Mouse (Mus musculus) neural tube, embryonic 14.5 days (tissue): Measurements from ENCODE around the gene Oprm1. TPM values are rescaled to one million over a fixed set of nuclear protein-coding genes. Genes with fewer than 3 reads are reported as not detected.
"Not testable (repeated sequence)": the region's sequence is repeated elsewhere in the genome, so short reads cannot be mapped to it uniquely, and the experiment has no call there.

ENCODE experiments used
- ATAC-seq: fragments of 200-750 bp; cut with Nextera tagmentation; 2 replicates; pipeline ENCODE4 v1.8.0; 2017; ENCODE audit warnings: low read depth, mild to moderate bottlenecking, moderate TSS enrichment, moderate library complexity
- H3K27ac ChIP-seq: fragments of 300-500 bp; sonication (generic); 2 replicates; pipeline ENCODE4 v1.5.1; 2014; ENCODE audit warnings: low read depth, mild to moderate bottlenecking, control low read depth, low read length, moderate library complexity, mixed read lengths
- H3K27me3 ChIP-seq: fragments of 300-500 bp; sonication (generic); 2 replicates; pipeline ENCODE4 v1.6.1; 2014; ENCODE audit warnings: low read length; ENCODE audit not compliant: control insufficient read depth, insufficient read depth
- H3K36me3 ChIP-seq: fragments of 300-500 bp; sonication (generic); 2 replicates; pipeline ENCODE4 v1.6.1; 2014; ENCODE audit warnings: low read length, mixed read lengths; ENCODE audit not compliant: control insufficient read depth, insufficient read depth
- H3K4me1 ChIP-seq: fragments of 300-500 bp; sonication (generic); 2 replicates; pipeline ENCODE4 v1.6.1; 2014; ENCODE audit warnings: low read length; ENCODE audit not compliant: control insufficient read depth, insufficient read depth
- H3K4me2 ChIP-seq: fragments of 300-500 bp; sonication (generic); 2 replicates; pipeline ENCODE4 v1.6.1; 2014; ENCODE audit warnings: mild to moderate bottlenecking, low read depth, low read length, control low read depth
- H3K4me3 ChIP-seq: fragments of 300-500 bp; sonication (generic); 2 replicates; pipeline ENCODE4 v1.5.1; 2014; ENCODE audit warnings: low read depth, low read length, control low read depth, mixed read lengths
- H3K9ac ChIP-seq: fragments of 300-500 bp; sonication (generic); replicated peaks from 2 replicates; pipeline ENCODE4 v1.6.1; 2014; ENCODE audit warnings: low read depth, mild to moderate bottlenecking, control low read depth, low read length, mixed read lengths
- H3K9me3 ChIP-seq: fragments of 300-500 bp; sonication (generic); 2 replicates; pipeline ENCODE4 v1.6.1; 2016; ENCODE audit warnings: low read length; ENCODE audit not compliant: control insufficient read depth
- WGBS: fragments of 180-500 bp; shearing (Covaris S2); extraction: QIAGEN DNeasy Blood & Tissue Kit; methylation state at CpG from one replicate; pipeline ENCODE4 v1.1.7; 2014; 5-methylcytosine and 5-hydroxymethylcytosine counted together
- polyA plus RNA-seq: library from polyadenylated mRNA; unstranded; fragments of >200 nt; fragmentation: Nextera tagmentation; extraction: Ambion mirVana; gene quantifications from 2 replicates; pipeline ENCODE4 v1.2.1, GENCODE M21; 2014

Oprm1 gene
- polyA plus RNA-seq, 1 experiment from 2014 or later: 5.1 TPM

- Histone ChIP-seq H3K27me3 (no peaks in the 10 kb centered on the region), H3K4me3 (no peak overlapping the region)
- 70% methylated on average over 1 of the region's 1 CpGs for WGBS
Measured at GRCm38 (mm10) chr10:6842225-6842624, 83.9 kb downstream of the Oprm1 start.

GRCm38 (mm10) chr10:6846283-6846682 is 88.0 kb downstream of the Oprm1 start:
- 87% methylated on average over 1 of the region's 1 CpGs for WGBS
- no peak overlapping the region for H3K4me2 ChIP-seq
- H3K9me3 ChIP-seq: no peaks in the 10 kb centered on the region
- no peaks in the 10 kb centered on the region for H3K36me3 ChIP-seq
- H3K27me3 ChIP-seq: no peaks in the 10 kb centered on the region
- no peak overlapping the region for H3K4me3 ChIP-seq
- no peak for ATAC-seq
- H3K4me1 ChIP-seq: no peaks in the 10 kb centered on the region
- no peak overlapping the region for H3K27ac ChIP-seq
- no peak overlapping the region for H3K9ac ChIP-seq

More at GRCm38 (mm10) chr10:6842225-6842624, 83.9 kb downstream of the Oprm1 start:
- H3K27ac ChIP-seq: no peak overlapping the region
- H3K9me3 ChIP-seq: no peaks in the 10 kb centered on the region
- H3K36me3 ChIP-seq: no peaks in the 10 kb centered on the region
- no peaks in the 10 kb centered on the region for H3K4me1 ChIP-seq
- no peak for ATAC-seq
- no peak overlapping the region for H3K4me2 ChIP-seq
- H3K9ac ChIP-seq: no peak overlapping the region

- Histone ChIP-seq H3K4me1 (no peaks in the 10 kb centered on the region), H3K4me2 (no peak overlapping the region), H3K9me3 (no peaks in the 10 kb centered on the region), H3K4me3 (no peak overlapping the region), H3K27ac (no peak overlapping the region), H3K36me3 (no peaks in the 10 kb centered on the region), H3K27me3 (no peaks in the 10 kb centered on the region), H3K9ac (no peak overlapping the region)
- 72% methylated on average over 7 of the region's 7 CpGs for WGBS
- ATAC-seq: no peak
Measured at GRCm38 (mm10) chr10:6848162-6848754, 90.0 kb downstream of the Oprm1 start.

GRCm38 (mm10) chr10:6848834-6849233 is 90.5 kb downstream of the Oprm1 start:
- ATAC-seq: no peak

GRCm38 (mm10) chr10:6855812-6856211 is 97.5 kb downstream of the Oprm1 start:
- ATAC-seq: no peak
- H3K27me3 ChIP-seq: no peaks in the 10 kb centered on the region
- H3K9me3 ChIP-seq: no peaks in the 10 kb centered on the region
- no peak overlapping the region for H3K4me2 ChIP-seq
- no peaks in the 10 kb centered on the region for H3K36me3 ChIP-seq
- no peaks in the 10 kb centered on the region for H3K4me1 ChIP-seq
- H3K27ac ChIP-seq: no peak overlapping the region
- no peak overlapping the region for H3K4me3 ChIP-seq
- WGBS: 65% methylated on average over 3 of the region's 3 CpGs
- H3K9ac ChIP-seq: no peak overlapping the region

More at GRCm38 (mm10) chr10:6848834-6849233, 90.5 kb downstream of the Oprm1 start:
- Histone ChIP-seq H3K4me2 (no peak overlapping the region), H3K9me3 (no peaks in the 10 kb centered on the region), H3K27me3 (no peaks in the 10 kb centered on the region), H3K27ac (no peak overlapping the region), H3K36me3 (no peaks in the 10 kb centered on the region), H3K4me1 (no peaks in the 10 kb centered on the region), H3K9ac (no peak overlapping the region), H3K4me3 (no peak overlapping the region)
- 78% methylated on average over 2 of the region's 2 CpGs for WGBS

GRCm38 (mm10) chr10:6871418-6872072 is 113.2 kb downstream of the Oprm1 start:
- ATAC-seq: no peak
- H3K27me3 ChIP-seq: no peaks in the 10 kb centered on the region
- H3K27ac ChIP-seq: no peak overlapping the region
- no peak overlapping the region for H3K4me2 ChIP-seq
- H3K4me3 ChIP-seq: no peak overlapping the region
- no peaks in the 10 kb centered on the region for H3K4me1 ChIP-seq
- WGBS: 75% methylated on average over 7 of the region's 7 CpGs
- no peaks in the 10 kb centered on the region for H3K36me3 ChIP-seq
- no peak overlapping the region for H3K9ac ChIP-seq
- H3K9me3 ChIP-seq: no peaks in the 10 kb centered on the region

- H3K27ac ChIP-seq: no peak overlapping the region
- H3K9ac ChIP-seq: no peak overlapping the region
- no peaks in the 10 kb centered on the region for H3K27me3 ChIP-seq
- no peak overlapping the region for H3K4me2 ChIP-seq
- no peaks in the 10 kb centered on the region for H3K4me1 ChIP-seq
- 71% methylated on average over 1 of the region's 1 CpGs for WGBS
- no peaks in the 10 kb centered on the region for H3K36me3 ChIP-seq
- no peaks in the 10 kb centered on the region for H3K9me3 ChIP-seq
- no peak overlapping the region for H3K4me3 ChIP-seq
- no peak for ATAC-seq
Measured at GRCm38 (mm10) chr10:6873917-6874316, 115.6 kb downstream of the Oprm1 start.

- no peak overlapping the region for H3K9ac ChIP-seq
- 92% methylated on average over 2 of the region's 2 CpGs for WGBS
Measured at GRCm38 (mm10) chr10:6878276-6878881, 120.1 kb downstream of the Oprm1 start.

GRCm38 (mm10) chr10:6882041-6882440 is 123.7 kb downstream of the Oprm1 start:
- H3K27me3 ChIP-seq, H3K9ac ChIP-seq, ATAC-seq, H3K9me3 ChIP-seq, H3K27ac ChIP-seq, H3K36me3 ChIP-seq, H3K4me2 ChIP-seq, H3K4me1 ChIP-seq, H3K4me3 ChIP-seq: not testable (repeated sequence)
- 91% methylated on average over 1 of the region's 1 CpGs for WGBS

More at GRCm38 (mm10) chr10:6878276-6878881, 120.1 kb downstream of the Oprm1 start:
- Histone ChIP-seq H3K27me3 (no peaks in the 10 kb centered on the region), H3K9me3 (no peaks in the 10 kb centered on the region), H3K4me1 (no peaks in the 10 kb centered on the region), H3K27ac (no peak overlapping the region), H3K36me3 (no peaks in the 10 kb centered on the region), H3K4me3 (no peak overlapping the region), H3K4me2 (no peak overlapping the region)
- ATAC-seq: no peak
